Mouse (Mus musculus) bone marrow macrophage, adult 2 months (primary cell): ENCODE measurements around the gene 4930415L06Rik. TPM values are rescaled to one million over a fixed set of nuclear protein-coding genes. Genes with fewer than 3 reads are reported as not detected.

Source experiments
- H3K27ac ChIP-seq: 2 replicates; pipeline ENCODE4 v1.5.1; 2012; ENCODE audit warnings: low read depth, low read length; ENCODE audit not compliant: insufficient read depth
- H3K4me1 ChIP-seq: 2 replicates; pipeline ENCODE4 v1.6.1; 2012; ENCODE audit warnings: low read length; ENCODE audit not compliant: control insufficient read depth, insufficient read depth
- H3K4me3 ChIP-seq: 2 replicates; pipeline ENCODE4 v1.5.1; 2012; ENCODE audit warnings: mild to moderate bottlenecking, low read length, moderate library complexity; ENCODE audit not compliant: insufficient read depth
- CTCF ChIP-seq: IDR thresholded peaks from 2 replicates; pipeline ENCODE4 v1.5.1; 2012; ENCODE audit warnings: low read depth, mild to moderate bottlenecking, low read length, moderate library complexity
- POLR2A ChIP-seq: IDR thresholded peaks from 2 replicates; pipeline ENCODE4 v1.6.1; 2012; ENCODE audit warnings: mild to moderate bottlenecking, low read depth, low read length, borderline replicate concordance
- polyA plus RNA-seq: library from polyadenylated mRNA; stranded (reverse); fragments of >200 nt; gene quantifications from 2 replicates; pipeline ENCODE4 v1.2.4, GENCODE M21; 2012; ENCODE audit not compliant: missing spikeins, insufficient read depth, insufficient read length

The 4930415L06Rik gene
- not detected in 2 replicates for polyA plus RNA-seq

DNA sequence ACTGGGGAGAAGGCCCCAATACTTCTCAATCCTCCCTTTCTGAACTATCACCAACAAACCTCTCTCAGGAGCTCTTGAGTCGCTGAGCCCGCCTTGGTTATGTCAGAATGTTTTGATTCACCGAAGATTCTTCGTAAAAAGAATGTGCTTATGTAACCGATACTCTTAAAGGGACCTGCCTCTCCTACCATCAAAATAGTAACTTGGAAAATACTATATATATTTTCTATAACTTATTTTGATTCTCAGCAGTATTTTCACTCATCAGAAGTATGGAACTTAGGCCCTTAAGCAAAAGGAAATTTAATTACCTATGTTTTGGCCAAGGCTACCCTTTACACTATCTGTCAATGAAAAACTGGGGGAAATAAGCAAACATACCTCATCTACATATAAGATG is at the start of gene 4930415L06Rik:
4930415L06Rik (minus strand) TSS at position 101 of the 400 bp plus-strand sequence.
- H3K4me1 ChIP-seq = no peaks in the 10 kb centered on the region
- no peak within 1 kb of the TSS for H3K4me3 ChIP-seq
- no peak for TF ChIP-seq POLR2A
- TF ChIP-seq CTCF = no peak
- no peak within 1 kb of the TSS for H3K27ac ChIP-seq

DNA sequence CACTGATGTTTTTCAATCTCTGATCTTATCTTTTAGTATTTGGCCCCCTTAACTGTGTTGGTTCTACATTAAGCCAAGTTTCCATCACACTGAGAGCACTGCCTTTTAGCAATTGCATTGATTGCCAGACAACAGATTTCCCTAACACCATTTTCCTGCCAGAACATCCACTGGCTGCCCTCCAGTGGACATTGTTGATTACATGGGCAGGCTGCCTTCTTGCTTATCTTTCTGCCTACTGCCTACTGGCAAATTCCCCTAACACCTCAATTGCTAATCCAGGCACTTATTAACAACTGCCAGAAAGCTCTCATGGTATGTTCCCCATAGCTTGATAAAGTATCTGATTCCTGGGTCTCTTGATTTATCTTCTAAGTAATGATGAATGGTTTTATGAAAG is 46.0 kb upstream of the 4930415L06Rik start:
- no peak for TF ChIP-seq CTCF
- no peak for TF ChIP-seq POLR2A
- Histone ChIP-seq H3K27ac (no peak overlapping the region), H3K4me3 (no peak overlapping the region), H3K4me1 (no peaks in the 10 kb centered on the region)

DNA sequence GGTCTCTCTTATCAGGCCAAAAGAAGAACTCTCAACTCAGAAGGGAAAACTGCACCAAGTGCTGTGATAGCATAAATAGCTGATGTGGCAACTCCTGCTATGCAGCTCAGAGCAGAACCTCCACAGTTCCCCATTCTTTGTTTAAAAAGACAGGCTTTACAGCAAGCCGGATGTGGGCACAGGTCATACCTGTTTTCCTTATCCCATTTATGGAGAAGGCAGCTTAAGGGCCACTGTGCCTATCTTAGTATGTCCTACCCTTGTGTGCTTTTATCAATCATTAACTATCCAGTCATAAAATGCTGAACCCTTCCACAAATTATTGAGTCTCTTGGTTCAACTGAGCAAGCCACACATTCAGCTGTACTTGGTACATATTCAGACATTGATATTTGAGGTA is 27.8 kb downstream of the 4930415L06Rik start:
- no peak overlapping the region for H3K27ac ChIP-seq
- H3K4me3 ChIP-seq = no peak overlapping the region
- no peak for TF ChIP-seq POLR2A
- no peak for TF ChIP-seq CTCF

More for the DNA sequence above, 27.8 kb downstream of the 4930415L06Rik start:
- no peaks in the 10 kb centered on the region for H3K4me1 ChIP-seq

Other genes with a start within 250 kb of the 4930415L06Rik start
- not detected in 2 replicates for gene 4932429P05Rik, start 180.6 kb downstream of the 4930415L06Rik start, polyA plus RNA-seq